Mouse (Mus musculus): ENCODE results near the gene Ubap2l.

DNA sequence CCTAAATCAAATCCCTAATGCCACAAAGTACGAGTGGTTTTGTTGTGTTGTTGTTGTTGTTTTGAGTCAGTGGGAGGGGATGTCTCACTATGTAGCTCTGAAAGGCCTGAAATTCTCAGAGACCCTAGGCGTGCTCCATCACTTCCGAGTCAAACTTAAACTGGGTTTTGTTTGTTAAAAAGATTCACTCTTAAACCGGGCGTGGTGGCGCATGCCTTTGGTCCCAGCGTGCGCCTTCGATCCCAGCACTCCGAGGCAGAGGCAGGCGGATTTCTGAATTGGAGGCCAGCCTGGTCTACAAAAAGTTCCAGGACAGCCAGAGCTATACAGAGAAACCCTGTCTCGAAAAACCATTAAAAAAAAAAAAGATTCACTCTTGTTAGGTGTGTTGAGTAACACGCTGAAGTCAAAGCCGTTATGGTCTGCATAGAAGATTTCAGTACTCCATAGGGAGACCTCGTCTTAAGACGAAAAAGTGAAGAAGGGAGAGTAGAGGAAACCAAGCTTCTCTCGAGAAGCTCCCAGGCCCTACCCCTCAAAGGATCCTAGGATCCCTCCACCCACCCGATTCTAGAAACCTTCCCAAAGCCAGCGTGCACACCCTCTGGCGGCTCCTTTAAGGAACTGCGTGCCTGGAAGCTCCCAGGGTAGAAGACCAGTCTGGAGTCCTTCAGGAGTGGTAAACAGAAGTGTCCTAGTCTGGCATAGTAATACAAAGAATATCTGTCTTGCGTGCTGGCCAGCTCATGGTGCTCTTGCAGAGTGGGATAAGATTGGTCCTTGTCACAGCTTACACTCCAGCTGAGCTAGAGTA is 88.3 kb downstream of the Ubap2l start:
- TF ChIP-seq POLR2A (IDR thresholded peaks at IDR 0.05; ENCODE audit: extremely low read depth, insufficient read depth, low read length) (no peak), CTCF (IDR thresholded peaks at IDR 0.05; ENCODE audit: low read depth, low read length) (peak; percentile 75)

Measured in liver, adult 2 months (tissue).